Mouse (Mus musculus) liver, adult 2 months (tissue): ENCODE measurements around the gene BC049762. TPM values are rescaled to one million over a fixed set of nuclear protein-coding genes. Genes with fewer than 3 reads are reported as not detected.

ENCODE experiments used
- DNase-seq: peaks from one replicate; pipeline ENCODE4 v3.0.0-alpha.2; 2011; ENCODE audit warnings: low read depth, low spot score; ENCODE audit errors: extremely low read depth
- H3K27ac ChIP-seq: fragments of 200-500 bp; replicated peaks from 2 replicates; pipeline ENCODE4 v1.5.1; 2012; ENCODE audit warnings: low read depth, mild to moderate bottlenecking, control low read depth, inconsistent platforms, low read length; ENCODE audit not compliant: insufficient read depth
- H3K27me3 ChIP-seq: fragments of 200-500 bp; 2 replicates; pipeline ENCODE4 v1.6.1; 2012; ENCODE audit warnings: mild to moderate bottlenecking, moderate library complexity, low read length, inconsistent platforms; ENCODE audit not compliant: control insufficient read depth, insufficient read depth
- H3K36me3 ChIP-seq: fragments of 200-500 bp; 2 replicates; pipeline ENCODE4 v1.6.1; 2012; ENCODE audit warnings: low read length, inconsistent platforms; ENCODE audit not compliant: control insufficient read depth, insufficient read depth
- H3K4me1 ChIP-seq: fragments of 200-500 bp; 2 replicates; pipeline ENCODE4 v1.6.1; 2011; ENCODE audit warnings: low read length; ENCODE audit not compliant: control insufficient read depth, insufficient read depth
- H3K4me3 ChIP-seq: fragments of 200-500 bp; 2 replicates; pipeline ENCODE4 v1.5.1; 2011; ENCODE audit warnings: low read depth, mild to moderate bottlenecking, control low read depth, low read length, moderate library complexity; ENCODE audit not compliant: insufficient read depth
- H3K79me2 ChIP-seq: fragments of 200-500 bp; 2 replicates; pipeline ENCODE4 v1.6.1; 2012; ENCODE audit warnings: inconsistent platforms, mild to moderate bottlenecking, low read length, moderate library complexity; ENCODE audit not compliant: control insufficient read depth, insufficient read depth
- H3K9ac ChIP-seq: fragments of 200-500 bp; 2 replicates; pipeline ENCODE4 v1.6.1; 2012; ENCODE audit warnings: low read depth, mild to moderate bottlenecking, control low read depth, inconsistent platforms, low read length
- CTCF ChIP-seq: fragments of 200-500 bp; IDR thresholded peaks from 2 replicates; pipeline ENCODE4 v1.5.1; 2011; ENCODE audit warnings: low read depth, low read length, control low read depth
- POLR2A ChIP-seq: fragments of 200-500 bp; IDR thresholded peaks from 2 replicates; pipeline ENCODE4 v1.6.1; 2011; ENCODE audit warnings: low read length, control low read depth; ENCODE audit not compliant: insufficient read depth; ENCODE audit errors: extremely low read depth
- WGBS: fragments of 180-500 bp; shearing (Covaris S2); methylation state at CpG from one replicate; pipeline ENCODE4 v1.1.7; 2018; 5-methylcytosine and 5-hydroxymethylcytosine counted together
- polyA plus RNA-seq: library from polyadenylated mRNA; depleted of rRNA; stranded (reverse); fragments of >200 nt; gene quantifications from 2 replicates; pipeline ENCODE4 v1.2.3, GENCODE M21; 2012; rRNA removed
- total RNA-seq: library from RNA; depleted of rRNA; stranded (reverse); fragments of >200 nt; gene quantifications from 2 replicates; pipeline ENCODE4 v1.2.3, GENCODE M21; 2014; rRNA removed

The BC049762 gene
- total RNA-seq (0.60 and 1.3 TPM in 2 replicates), polyA plus RNA-seq (0.37 and 0.50 TPM in 2 replicates)

GRCm38 (mm10) chr11:51262342-51263285 is at the start of gene BC049762:
Gene BC049762, minus strand, starts transcription at chr11:51263046.
- H3K4me3 ChIP-seq, result peak within 1 kb of the TSS; percentile 85
- WGBS, result 4% methylated on average over 57 of the region's 57 CpGs
- peak; percentile 92 for DNase-seq
- H3K4me1 ChIP-seq, result peaks cover 15% of the 10 kb centered on the region
- peaks cover 11% of the 10 kb centered on the region for H3K36me3 ChIP-seq
- no peaks in the 10 kb centered on the region for H3K27me3 ChIP-seq
- H3K79me2 ChIP-seq, result peaks cover 15% of the 10 kb centered on the region
- peak within 1 kb of the TSS; percentile 98 for H3K27ac ChIP-seq
- peak within 1 kb of the TSS; percentile 96 for H3K9ac ChIP-seq
- peak; percentile 91 for TF ChIP-seq POLR2A
- TF ChIP-seq CTCF, result no peak

GRCm38 (mm10) chr11:51311846-51312245 is 49.0 kb upstream of the BC049762 start:
- no peak overlapping the region for H3K27ac ChIP-seq
- no peaks in the 10 kb centered on the region for H3K27me3 ChIP-seq
- no peak overlapping the region for H3K9ac ChIP-seq
- no peak for TF ChIP-seq POLR2A
- TF ChIP-seq CTCF, result no peak
- H3K4me1 ChIP-seq, result no peaks in the 10 kb centered on the region
- 85% methylated on average over 8 of the region's 8 CpGs for WGBS
- no peak for DNase-seq
- H3K79me2 ChIP-seq, result no peaks in the 10 kb centered on the region
- no peak overlapping the region for H3K4me3 ChIP-seq
- H3K36me3 ChIP-seq, result no peaks in the 10 kb centered on the region

DNA sequence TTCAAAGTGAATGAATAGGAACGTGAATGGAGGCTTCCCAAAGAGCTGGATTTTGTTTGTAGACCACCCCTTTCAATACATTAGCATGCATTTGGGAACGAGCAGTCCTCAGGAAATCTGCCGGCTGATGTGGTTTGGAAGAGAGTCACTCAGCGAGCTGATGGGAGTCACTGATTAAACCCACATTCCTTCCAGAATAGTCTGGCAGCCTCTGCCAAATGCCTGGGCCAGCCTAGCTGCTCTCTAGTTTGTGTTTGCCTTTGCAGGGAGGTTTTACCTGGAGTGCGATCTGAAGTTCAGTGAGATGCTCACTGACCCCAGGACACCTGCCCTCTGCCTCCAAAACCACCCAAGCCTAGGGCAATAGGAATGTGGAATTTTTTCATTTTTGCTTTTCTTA is 45.5 kb upstream of the BC049762 start:
- TF ChIP-seq POLR2A, result no peak
- TF ChIP-seq CTCF, result no peak
- H3K79me2 ChIP-seq, result no peaks in the 10 kb centered on the region
- no peak overlapping the region for H3K4me3 ChIP-seq
- no peaks in the 10 kb centered on the region for H3K36me3 ChIP-seq
- H3K9ac ChIP-seq, result no peak overlapping the region
- H3K4me1 ChIP-seq, result no peaks in the 10 kb centered on the region
- no peak overlapping the region for H3K27ac ChIP-seq
- DNase-seq, result peak; percentile 39
- WGBS, result 21% methylated on average over 5 of the region's 5 CpGs
- no peaks in the 10 kb centered on the region for H3K27me3 ChIP-seq

DNA sequence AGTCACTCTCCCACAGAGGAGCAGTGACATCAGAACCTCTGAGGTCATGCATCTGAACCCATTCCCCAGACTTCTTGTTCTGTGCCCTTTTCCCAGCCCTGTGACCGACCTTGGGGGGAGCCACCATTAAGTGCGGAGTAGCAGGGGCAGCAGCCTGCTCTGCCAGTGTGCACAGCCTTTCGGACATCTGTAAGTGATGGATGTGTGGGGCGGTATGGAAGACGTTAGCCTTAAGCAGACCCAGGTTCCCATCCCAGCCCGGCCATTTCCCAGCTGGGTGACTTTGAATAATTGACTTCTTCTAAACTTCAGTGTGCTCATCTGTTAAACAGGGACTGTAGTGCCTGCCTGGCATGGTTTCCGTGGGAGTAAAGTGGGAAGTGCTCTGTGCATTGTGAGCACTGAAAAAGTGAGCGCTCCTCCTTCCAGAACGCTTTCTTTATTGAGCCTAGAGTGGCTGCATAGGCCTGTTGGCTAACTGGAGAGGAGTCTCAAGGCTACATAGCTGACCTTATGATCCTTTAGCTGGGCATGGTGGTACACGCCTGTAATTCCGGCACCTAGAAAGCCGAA is 41.2 kb upstream of the BC049762 start:
- Histone ChIP-seq H3K27me3 (no peaks in the 10 kb centered on the region), H3K4me3 (no peak overlapping the region), H3K9ac (no peak overlapping the region), H3K4me1 (no peaks in the 10 kb centered on the region), H3K36me3 (no peaks in the 10 kb centered on the region), H3K27ac (no peak overlapping the region), H3K79me2 (no peaks in the 10 kb centered on the region)
- TF ChIP-seq CTCF, result no peak
- 83% methylated on average over 12 of the region's 12 CpGs for WGBS
- no peak for DNase-seq

DNA sequence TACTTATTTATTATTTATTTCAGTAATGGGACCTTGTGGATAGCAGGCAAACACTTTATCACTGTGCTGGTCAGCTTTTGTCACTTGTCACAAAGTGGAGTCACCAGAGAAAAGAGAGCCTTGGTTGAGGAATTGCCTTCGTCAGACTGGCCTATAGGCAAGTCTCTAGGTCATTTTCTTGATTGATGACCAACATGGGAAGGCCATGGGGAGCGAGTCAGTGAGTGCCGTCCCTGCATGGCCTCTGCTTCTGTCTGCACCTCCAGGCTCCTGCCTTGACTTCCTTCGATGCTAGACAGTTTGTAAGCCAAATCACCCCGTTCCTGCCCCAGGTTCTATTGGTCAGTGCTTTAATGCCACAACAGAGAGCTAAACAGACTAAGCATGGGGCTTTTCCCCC is 39.5 kb upstream of the BC049762 start:
- WGBS, result 86% methylated on average over 5 of the region's 5 CpGs
- Histone ChIP-seq H3K27ac (no peak overlapping the region), H3K79me2 (no peaks in the 10 kb centered on the region), H3K9ac (no peak overlapping the region), H3K36me3 (no peaks in the 10 kb centered on the region), H3K27me3 (no peaks in the 10 kb centered on the region), H3K4me1 (no peaks in the 10 kb centered on the region), H3K4me3 (no peak overlapping the region)
- TF ChIP-seq CTCF (no peak), POLR2A (no peak)
- DNase-seq, result no peak

- H3K9ac ChIP-seq, result no peak overlapping the region
- no peaks in the 10 kb centered on the region for H3K36me3 ChIP-seq
- no peaks in the 10 kb centered on the region for H3K4me1 ChIP-seq
- H3K27ac ChIP-seq, result no peak overlapping the region
- no peaks in the 10 kb centered on the region for H3K27me3 ChIP-seq
- no peaks in the 10 kb centered on the region for H3K79me2 ChIP-seq
- WGBS, result 82% methylated on average over 4 of the region's 4 CpGs
- no peak for TF ChIP-seq CTCF
- no peak overlapping the region for H3K4me3 ChIP-seq
- no peak for DNase-seq
Measured at GRCm38 (mm10) chr11:51298691-51299090, 35.8 kb upstream of the BC049762 start.
